ENCODE assay signal across 22 mouse cellular contexts in the genomic region with DNA sequence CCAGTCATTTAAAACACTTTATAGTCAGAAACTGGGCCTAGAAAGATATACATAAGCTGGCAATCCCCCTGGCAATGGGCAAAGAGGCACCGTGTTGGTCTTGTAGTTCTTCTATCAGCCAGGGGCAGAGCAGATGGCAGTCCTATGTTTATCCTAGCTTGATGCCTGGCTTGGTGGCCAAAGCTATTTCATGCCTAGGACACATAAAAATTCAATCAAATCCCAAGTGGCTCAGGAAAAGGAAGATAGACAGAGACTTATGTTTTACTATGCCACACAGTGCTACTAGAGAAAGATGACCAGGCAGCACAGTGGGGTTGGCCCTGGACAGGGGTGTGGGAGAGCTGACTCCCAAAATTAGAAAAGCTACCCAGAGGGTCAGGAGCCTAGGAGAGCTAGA.
DNase-seq lines count a peak whose midpoint lies in the region; ATAC-seq and TF ChIP-seq lines count a peak whose summit lies in the region.
"Had no signal": no experiment of that assay in that cellular context is flagged by ENCODE, and none has a peak within 500 bp of the region (broad histone marks: within the 10 kb centered on the region; RNA-seq: fewer than 3 reads in every experiment).

No protein-coding gene starts in this region.

- H3K36me3 ChIP-seq in hindbrain, embryonic 12.5 days, result no peaks in the 10 kb centered on the region
- no peaks in the 10 kb centered on the region for H3K36me3 ChIP-seq in hindbrain, embryonic 10.5 days
- no peaks in the 10 kb centered on the region for H3K36me3 ChIP-seq in neural tube, embryonic 12.5 days
- H3K36me3 ChIP-seq in neural tube, embryonic 15.5 days, result no peaks in the 10 kb centered on the region
- H3K36me3 ChIP-seq: embryonic facial prominence, embryonic 10.5 days; G1E; heart, embryonic 15.5 days; liver, embryonic 13.5 days; stomach, embryonic 15.5 days had no signal

- 85% methylated on average over 1 of the region's 1 CpGs for whole genome bisulfite sequencing in hindbrain, embryonic 12.5 days
- 92% methylated on average over 1 of the region's 1 CpGs for whole genome bisulfite sequencing in hindbrain, embryonic 10.5 days
- 83% methylated on average over 1 of the region's 1 CpGs for WGBS in neural tube, embryonic 12.5 days
- WGBS in neural tube, embryonic 15.5 days, result 77% methylated on average over 1 of the region's 1 CpGs
- WGBS in cerebellum, adult 2 months, result 2% methylated on average over 1 of the region's 1 CpGs

- TF ChIP-seq CTCF in cerebellum, adult 2 months (IDR thresholded peaks at IDR 0.05; ENCODE audit: borderline replicate concordance, insufficient read depth, low read depth, low read length), result no peak

- H3K4me2 ChIP-seq in hindbrain, embryonic 12.5 days (replicated peaks), result no peak overlapping the region
- no peak overlapping the region for H3K4me2 ChIP-seq in neural tube, embryonic 12.5 days (replicated peaks)
- H3K4me2 ChIP-seq in neural tube, embryonic 15.5 days, result no peak overlapping the region
- H3K4me2 ChIP-seq: heart, embryonic 15.5 days; liver, embryonic 13.5 days; stomach, embryonic 15.5 days had no signal

- no peaks in the 10 kb centered on the region for H3K27me3 ChIP-seq in hindbrain, embryonic 12.5 days
- H3K27me3 ChIP-seq in hindbrain, embryonic 10.5 days (ENCODE audit: insufficient read depth, poor library complexity, severe bottlenecking), result no peaks in the 10 kb centered on the region
- no peaks in the 10 kb centered on the region for H3K27me3 ChIP-seq in neural tube, embryonic 12.5 days (replicated peaks)
- no peaks in the 10 kb centered on the region for H3K27me3 ChIP-seq in neural tube, embryonic 15.5 days (replicated peaks)
- no peaks in the 10 kb centered on the region for H3K27me3 ChIP-seq in cerebellum, adult 2 months (ENCODE audit: control insufficient read depth, insufficient read depth, low read length)
- H3K27me3 ChIP-seq: CH12.LX; heart, embryonic 15.5 days; liver, embryonic 13.5 days; stomach, embryonic 15.5 days had no signal

- H3K9ac ChIP-seq in hindbrain, embryonic 12.5 days, result no peak overlapping the region
- H3K9ac ChIP-seq in neural tube, embryonic 12.5 days, result no peak overlapping the region
- no peak overlapping the region for H3K9ac ChIP-seq in neural tube, embryonic 15.5 days (replicated peaks)
- H3K9ac ChIP-seq: heart, embryonic 15.5 days; liver, embryonic 13.5 days; stomach, embryonic 15.5 days had no signal

- TF ChIP-seq POLR2A in cerebellum, adult 2 months (IDR thresholded peaks at IDR 0.05; ENCODE audit: borderline replicate concordance, insufficient read depth, low read length), result no peak

- H3K9me3 ChIP-seq in hindbrain, embryonic 12.5 days (replicated peaks), result no peaks in the 10 kb centered on the region
- no peaks in the 10 kb centered on the region for H3K9me3 ChIP-seq in hindbrain, embryonic 10.5 days
- H3K9me3 ChIP-seq in neural tube, embryonic 12.5 days, result no peaks in the 10 kb centered on the region
- H3K9me3 ChIP-seq in neural tube, embryonic 15.5 days (replicated peaks), result no peaks in the 10 kb centered on the region
- H3K9me3 ChIP-seq: embryonic facial prominence, embryonic 10.5 days; G1E; heart, embryonic 15.5 days; liver, embryonic 13.5 days; stomach, embryonic 15.5 days had no signal

- no peak overlapping the region for H3K4me3 ChIP-seq in hindbrain, embryonic 12.5 days
- no peak overlapping the region for H3K4me3 ChIP-seq in hindbrain, embryonic 10.5 days
- no peak overlapping the region for H3K4me3 ChIP-seq in neural tube, embryonic 12.5 days
- H3K4me3 ChIP-seq in neural tube, embryonic 15.5 days (replicated peaks), result no peak overlapping the region
- H3K4me3 ChIP-seq in cerebellum, adult 2 months (replicated peaks; ENCODE audit: insufficient read depth, low read depth, low read length), result no peak overlapping the region
- H3K4me3 ChIP-seq: embryonic facial prominence, embryonic 10.5 days; heart, embryonic 15.5 days; liver, embryonic 13.5 days; stomach, embryonic 15.5 days had no signal

- 0 out of 2 replicates have a peak, but pooled peaks have one; percentile 11 for ATAC-seq in hindbrain, embryonic 12.5 days (ENCODE audit: low FRiP score)
- ATAC-seq in neural tube, embryonic 12.5 days (ENCODE audit: low FRiP score, low read depth), result 0 out of 2 replicates have a peak, but pooled peaks have one; percentile 4
- no peak; the same call in 1 of the 2 replicates for ATAC-seq in neural tube, embryonic 15.5 days (ENCODE audit: low FRiP score)
- ATAC-seq: Patski had no signal

- no peak for DNase-seq in hindbrain, embryonic 10.5 days (ENCODE audit: low spot score)
- DNase-seq in cerebellum, adult 2 months, result peak in 1 of 2 experiments; percentile 84
- DNase-seq in cerebellum, postnatal 36 days, result peak; percentile 65 to 67
- no peak for DNase-seq in gastrocnemius, adult 8-10 months (ENCODE audit: low spot score in 2 of 2)
- DNase-seq: B cell, adult 2 months; heart, postnatal 4 days; kidney, adult 11 months; kidney, postnatal 4 days; liver, embryonic 13.5 days; lung, adult 2 months; lung, postnatal 14 days; thymus, adult 18-20 months; thymus, postnatal 36 days had no signal

- no peaks in the 10 kb centered on the region for H3K4me1 ChIP-seq in hindbrain, embryonic 12.5 days
- H3K4me1 ChIP-seq in hindbrain, embryonic 10.5 days (replicated peaks), result peaks cover 5% of the 10 kb centered on the region
- H3K4me1 ChIP-seq in neural tube, embryonic 12.5 days, result no peaks in the 10 kb centered on the region
- no peaks in the 10 kb centered on the region for H3K4me1 ChIP-seq in neural tube, embryonic 15.5 days
- H3K4me1 ChIP-seq in cerebellum, adult 2 months (ENCODE audit: control insufficient read depth, insufficient read depth, low read length), result peaks cover 12% of the 10 kb centered on the region
- H3K4me1 ChIP-seq: embryonic facial prominence, embryonic 10.5 days; heart, embryonic 15.5 days; liver, embryonic 13.5 days; stomach, embryonic 15.5 days had no signal

- no peak overlapping the region for H3K27ac ChIP-seq in hindbrain, embryonic 12.5 days
- H3K27ac ChIP-seq in hindbrain, embryonic 10.5 days, result no peak overlapping the region
- no peak overlapping the region for H3K27ac ChIP-seq in neural tube, embryonic 12.5 days
- H3K27ac ChIP-seq in neural tube, embryonic 15.5 days (replicated peaks), result no peak overlapping the region
- peak overlapping the region; percentile 71 for H3K27ac ChIP-seq in cerebellum, adult 2 months (ENCODE audit: insufficient read depth, low read length)
- H3K27ac ChIP-seq: embryonic facial prominence, embryonic 10.5 days; heart, embryonic 15.5 days; liver, embryonic 13.5 days; stomach, embryonic 15.5 days had no signal

Comparison
In these comparisons a context has a peak if more than half of its experiments do, and no peak if none do; other contexts are left out.
1. DNase-seq: peak in cerebellum, postnatal 36 days (2 of 2); none in hindbrain, embryonic 10.5 days (single experiment) and gastrocnemius, adult 8-10 months (0 of 2).